Mouse (Mus musculus): ENCODE measurements at regions not wholly inside any gene's neighbourhood (a gene's known extent, or its start where the extent isn't known, plus 50 kb on each side); places are given as distances from the start of the nearest gene placed in this dataset.

- TF ChIP-seq CTCF (IDR thresholded peaks at IDR 0.05; ENCODE audit: low read depth) (no peak), EP300 (IDR thresholded peaks at IDR 0.05; ENCODE audit: low read depth) (no peak)
Measured at GRCm38 (mm10) chr6:52401404-52401803, 88.1 kb downstream of the Evx1 start.
